Mouse (Mus musculus): ENCODE measurements around the gene Slc16a5.

GRCm38 (mm10) chr11:115439326-115439725 is 22.9 kb upstream of the Slc16a5 start:
- no peak for TF ChIP-seq GATA1 (IDR thresholded peaks at IDR 0.05; ENCODE audit: borderline replicate concordance, low read length)
- no peak for TF ChIP-seq FLI1 (IDR thresholded peaks at IDR 0.05; ENCODE audit: low read length)
